29 mouse cellular contexts compared by ENCODE assay signal in genomic region chr16:5252260-5252659, GRCm38 (mm10). TPM values are rescaled to one million over a fixed set of nuclear protein-coding genes. Genes with fewer than 3 reads are reported as not detected.
"Had no signal": no experiment of that assay in that cellular context is flagged by ENCODE, and none has a peak within 500 bp of the region (broad histone marks: within the 10 kb centered on the region; RNA-seq: fewer than 3 reads in every experiment).

No protein-coding gene starts in this region.

- H3K4me2 ChIP-seq: heart, embryonic 11.5 days; heart, embryonic 13.5 days; heart, embryonic 15.5 days; hindbrain, embryonic 12.5 days; hindbrain, embryonic 14.5 days; kidney, embryonic 15.5 days; limb, embryonic 13.5 days; limb, embryonic 15.5 days; liver, embryonic 12.5 days had no signal

- H3K9ac ChIP-seq: heart, embryonic 13.5 days; heart, embryonic 15.5 days; hindbrain, embryonic 12.5 days; hindbrain, embryonic 14.5 days; kidney, embryonic 15.5 days; limb, embryonic 13.5 days; limb, embryonic 15.5 days; liver, embryonic 12.5 days; liver, embryonic 14.5 days had no signal

- DNase-seq: gastrocnemius, adult 2 months; gastrocnemius, postnatal 10 days; gastrocnemius, postnatal 25 days; heart, adult 2 months; heart, postnatal 14 days; heart, postnatal 4 days; kidney, adult 11 months; kidney, adult 2 months; kidney, adult 9 months; kidney, postnatal 14 days; kidney, postnatal 36 days; layer of hippocampus, adult 9-11 months; layer of hippocampus, postnatal 36 days; left cerebral cortex, postnatal 4 days had no signal

- H3K9me3 ChIP-seq: heart, embryonic 13.5 days; heart, embryonic 15.5 days; hindbrain, embryonic 10.5 days; hindbrain, embryonic 12.5 days; kidney, embryonic 15.5 days; limb, embryonic 13.5 days; limb, embryonic 15.5 days; liver, embryonic 12.5 days had no signal

- ATAC-seq: hindbrain, embryonic 16.5 days; intestine, embryonic 16.5 days; liver, embryonic 12.5 days had no signal

- H3K27me3 ChIP-seq: heart, embryonic 13.5 days; heart, embryonic 15.5 days; hindbrain, embryonic 12.5 days; kidney, embryonic 15.5 days; limb, embryonic 13.5 days; limb, embryonic 15.5 days; liver, embryonic 12.5 days had no signal

- H3K4me3 ChIP-seq: gastrocnemius, adult 2 months; heart, adult 2 months; heart, embryonic 13.5 days; heart, embryonic 15.5 days; hindbrain, embryonic 10.5 days; hindbrain, embryonic 12.5 days; kidney, embryonic 15.5 days; limb, embryonic 13.5 days; limb, embryonic 15.5 days; liver, embryonic 12.5 days had no signal

- H3K27ac ChIP-seq: gastrocnemius, adult 2 months; heart, adult 2 months; heart, embryonic 13.5 days; heart, embryonic 15.5 days; hindbrain, embryonic 10.5 days; hindbrain, embryonic 12.5 days; hindbrain, embryonic 14.5 days; kidney, embryonic 15.5 days; kidney, postnatal 0 days; limb, embryonic 13.5 days; limb, embryonic 15.5 days; liver, embryonic 12.5 days; liver, embryonic 14.5 days had no signal

RNA-seq across cellular contexts. Expression of gene AU021092, which starts 30.2 kb away (rescaled TPM):
- total RNA-seq: granulocyte monocyte progenitor cell, adult 5-6 weeks had no signal
